Mouse (Mus musculus) limb, embryonic 11.5 days (tissue): ENCODE measurements around the gene Sez6l. TPM values are rescaled to one million over a fixed set of nuclear protein-coding genes. Genes with fewer than 3 reads are reported as not detected.

Experiments
- ATAC-seq: fragments of 200-750 bp; cut with Nextera tagmentation; 2 replicates; pipeline ENCODE4 v1.8.0; 2017; ENCODE audit warnings: low read depth; ENCODE audit not compliant: insufficient number of reproducible peaks, low FRiP score, low TSS enrichment
- DNase-seq: peaks from one replicate; pipeline ENCODE4 v3.0.0-alpha.2; 2015; ENCODE audit warnings: low spot score
- H3K27ac ChIP-seq: fragments of 300-500 bp; sonication (generic); replicated peaks from 2 replicates; pipeline ENCODE4 v1.5.1; 2014; ENCODE audit warnings: low read depth, mild to moderate bottlenecking, low read length
- H3K27me3 ChIP-seq: fragments of 300-500 bp; sonication (generic); 2 replicates; pipeline ENCODE4 v1.6.1; 2014; ENCODE audit warnings: mild to moderate bottlenecking, low read length, mixed read lengths; ENCODE audit not compliant: control insufficient read depth, insufficient read depth
- H3K36me3 ChIP-seq: fragments of 300-500 bp; sonication (generic); 2 replicates; pipeline ENCODE4 v1.6.1; 2014; ENCODE audit warnings: mild to moderate bottlenecking, low read length, moderate library complexity, mixed read lengths; ENCODE audit not compliant: control insufficient read depth, insufficient read depth
- H3K4me1 ChIP-seq: fragments of 300-500 bp; sonication (generic); 2 replicates; pipeline ENCODE4 v1.6.1; 2014; ENCODE audit warnings: low read length, mixed read lengths; ENCODE audit not compliant: control insufficient read depth, insufficient read depth
- H3K4me2 ChIP-seq: fragments of 300-500 bp; sonication (generic); 2 replicates; pipeline ENCODE4 v1.6.1; 2014; ENCODE audit warnings: low read depth, mild to moderate bottlenecking, moderate library complexity; ENCODE audit not compliant: severe bottlenecking
- H3K4me3 ChIP-seq: fragments of 300-500 bp; sonication (generic); 2 replicates; pipeline ENCODE4 v1.5.1; 2014; ENCODE audit warnings: low read depth, low read length
- H3K9ac ChIP-seq: fragments of 300-500 bp; sonication (generic); 2 replicates; pipeline ENCODE4 v1.6.1; 2014; ENCODE audit warnings: mild to moderate bottlenecking, low read length
- H3K9me3 ChIP-seq: fragments of 300-500 bp; sonication (generic); 2 replicates; pipeline ENCODE4 v1.6.1; 2016; ENCODE audit warnings: low read length; ENCODE audit not compliant: control insufficient read depth
- WGBS: fragments of 180-500 bp; shearing (Covaris S2); extraction: QIAGEN DNeasy Blood & Tissue Kit; methylation state at CpG from one replicate; pipeline ENCODE4 v1.1.7; 2014; 5-methylcytosine and 5-hydroxymethylcytosine counted together
- polyA plus RNA-seq: library from polyadenylated mRNA; unstranded; fragments of >200 nt; fragmentation: Nextera tagmentation; extraction: Ambion mirVana; gene quantifications from 2 replicates; pipeline ENCODE4 v1.2.1, GENCODE M21; 2014

Sez6l gene
- polyA plus RNA-seq, 1 experiment from 2014 or later: 0.13 TPM

- ATAC-seq: no peak
- no peak for DNase-seq
- 80% methylated on average over 7 of the region's 7 CpGs for WGBS
Observed at GRCm38 (mm10) chr5:112371933-112372332, 205.1 kb downstream of the Sez6l start.

GRCm38 (mm10) chr5:112370236-112370813 lies 206.7 kb downstream of the Sez6l start:
- Histone ChIP-seq H3K4me1 (no peaks in the 10 kb centered on the region), H3K4me2 (no peak overlapping the region), H3K27ac (no peak overlapping the region), H3K36me3 (peaks cover 23% of the 10 kb centered on the region), H3K4me3 (no peak overlapping the region), H3K9ac (no peak overlapping the region), H3K27me3 (no peaks in the 10 kb centered on the region), H3K9me3 (no peaks in the 10 kb centered on the region)
- DNase-seq: no peak
- WGBS: 93% methylated on average over 12 of the region's 12 CpGs
- ATAC-seq: no peak

More at GRCm38 (mm10) chr5:112371933-112372332, 205.1 kb downstream of the Sez6l start:
- Histone ChIP-seq H3K4me1 (no peaks in the 10 kb centered on the region), H3K36me3 (peaks cover 24% of the 10 kb centered on the region), H3K27me3 (no peaks in the 10 kb centered on the region), H3K4me3 (no peak overlapping the region), H3K9me3 (no peaks in the 10 kb centered on the region), H3K9ac (no peak overlapping the region), H3K27ac (no peak overlapping the region), H3K4me2 (no peak overlapping the region)

- Histone ChIP-seq H3K9me3 (no peaks in the 10 kb centered on the region), H3K9ac (no peak overlapping the region), H3K27me3 (no peaks in the 10 kb centered on the region), H3K4me2 (no peak overlapping the region), H3K27ac (no peak overlapping the region), H3K36me3 (peaks cover 27% of the 10 kb centered on the region), H3K4me1 (peaks cover 3% of the 10 kb centered on the region; the same call in 1 of the 2 replicates), H3K4me3 (no peak overlapping the region)
- DNase-seq (no peak), ATAC-seq (no peak)
- WGBS: 95% methylated on average over 13 of the region's 13 CpGs
Observed at GRCm38 (mm10) chr5:112369326-112369725, 207.7 kb downstream of the Sez6l start.

Other genes with a start within 250 kb of the Sez6l start
- gene Srrd, start 234.1 kb downstream of the Sez6l start, polyA plus RNA-seq: 56.0 and 57.0 TPM in 2 replicates
- gene Hps4, start 234.1 kb downstream of the Sez6l start, polyA plus RNA-seq: 36.6 and 38.4 TPM in 2 replicates
- gene Gm6583, start 221.2 kb downstream of the Sez6l start, polyA plus RNA-seq: 0.12 and 0.27 TPM in 2 replicates
- gene Asphd2, start 182.3 kb downstream of the Sez6l start, polyA plus RNA-seq: 26.1 and 27.1 TPM in 2 replicates
- not detected in 2 replicates for gene Gm6588, start 127.8 kb downstream of the Sez6l start, polyA plus RNA-seq